In the genomic region with DNA sequence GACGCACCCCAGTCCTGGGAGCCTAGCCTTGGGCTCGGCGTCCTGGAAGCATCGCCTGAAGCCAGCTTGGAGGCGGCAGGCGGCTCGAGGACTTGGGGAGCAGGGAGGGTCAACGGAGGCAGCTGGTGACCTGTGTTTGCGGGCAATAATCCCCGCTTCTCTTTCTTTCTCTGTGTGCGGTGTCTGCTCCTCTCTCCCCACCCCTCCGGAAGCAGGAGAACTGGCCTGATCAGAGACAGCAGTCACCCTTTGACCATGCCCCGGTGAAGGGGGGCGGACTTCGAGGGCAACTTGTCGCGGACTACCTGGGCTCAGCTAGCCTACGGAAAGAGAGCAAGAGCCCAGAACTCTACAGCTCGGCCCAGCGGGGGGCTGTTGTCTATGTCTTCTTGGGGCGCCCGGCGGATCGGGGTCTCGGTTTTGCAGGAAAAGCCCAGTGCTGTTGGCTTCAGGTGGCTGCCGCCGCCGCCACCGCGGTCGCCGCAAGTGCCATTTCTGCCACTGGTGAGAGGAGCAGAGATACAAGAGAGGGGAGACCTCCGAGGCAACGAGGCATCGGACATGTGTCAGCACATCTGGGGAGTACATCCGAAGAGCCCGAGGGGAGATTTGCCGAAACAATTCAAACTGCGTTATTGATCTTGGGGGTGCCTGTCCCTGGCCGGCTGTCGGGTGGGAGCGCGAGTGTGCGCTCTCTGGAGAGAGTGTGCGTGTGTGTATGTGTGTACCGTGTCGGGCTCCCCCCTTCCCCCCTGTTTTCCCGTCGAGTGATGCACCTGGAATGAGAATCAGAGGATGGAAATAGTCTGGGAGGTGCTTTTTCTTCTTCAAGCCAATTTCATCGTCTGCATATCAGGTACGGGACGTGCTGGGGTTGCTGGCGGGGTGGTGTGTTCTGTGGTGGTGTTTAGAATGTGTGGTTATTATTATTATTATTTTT, we compare ENCODE assay signal across 9 mouse cellular contexts. TPM values are rescaled to one million over a fixed set of nuclear protein-coding genes. Genes with fewer than 3 reads are reported as not detected.
DNase-seq lines count a peak whose midpoint lies in the region; ATAC-seq lines count a peak whose summit lies in the region.
"Had no signal": no experiment of that assay in that cellular context is flagged by ENCODE, and none has a peak within 500 bp of the region (broad histone marks: within the 10 kb centered on the region; RNA-seq: fewer than 3 reads in every experiment).

No protein-coding gene starts in this region.

- H3K27me3 ChIP-seq in kidney, embryonic 15.5 days: peaks cover 74% of the 10 kb centered on the region
- peaks cover 44% of the 10 kb centered on the region for H3K27me3 ChIP-seq in forebrain, embryonic 11.5 days (ENCODE audit: control insufficient read depth, insufficient read depth, low read length)
- H3K27me3 ChIP-seq in limb, embryonic 15.5 days: peaks cover 64% of the 10 kb centered on the region
- peaks cover 52% of the 10 kb centered on the region for H3K27me3 ChIP-seq in stomach, embryonic 16.5 days (ENCODE audit: control insufficient read depth, insufficient read depth, low read length)

- 2% methylated on average over 53 of the region's 53 CpGs for WGBS in kidney, embryonic 15.5 days
- 2% methylated on average over 53 of the region's 53 CpGs for WGBS in forebrain, embryonic 11.5 days
- WGBS in limb, embryonic 15.5 days: 2% methylated on average over 53 of the region's 53 CpGs
- WGBS in stomach, embryonic 16.5 days: 2% methylated on average over 52 of the region's 53 CpGs

- peak overlapping the region; percentile 43 for H3K4me3 ChIP-seq in kidney, embryonic 15.5 days (replicated peaks)
- peak overlapping the region; percentile 40 for H3K4me3 ChIP-seq in forebrain, embryonic 11.5 days (ENCODE audit: low read depth, low read length)
- H3K4me3 ChIP-seq in limb, embryonic 15.5 days: peak overlapping the region; percentile 38
- H3K4me3 ChIP-seq in stomach, embryonic 16.5 days (replicated peaks; ENCODE audit: low read length): peak overlapping the region; percentile 42

- no peak for DNase-seq in kidney, adult 18-20 months
- DNase-seq in cerebellum, adult 11-12 months: peak; percentile 77
- peak; percentile 60 for DNase-seq in forebrain, embryonic 11.5 days (ENCODE audit: low spot score)
- DNase-seq in adrenal gland, adult 8-10 months: no peak
- DNase-seq in testis, postnatal 14 days (ENCODE audit: low spot score): no peak

- H3K9ac ChIP-seq in kidney, embryonic 15.5 days: no peak overlapping the region
- peak overlapping the region; percentile 27; the same call in 1 of the 2 replicates for H3K9ac ChIP-seq in forebrain, embryonic 11.5 days (ENCODE audit: low read length)
- H3K9ac ChIP-seq in limb, embryonic 15.5 days: no peak overlapping the region
- no peak overlapping the region for H3K9ac ChIP-seq in stomach, embryonic 16.5 days (ENCODE audit: low read length)

- H3K36me3 ChIP-seq in kidney, embryonic 15.5 days: no peaks in the 10 kb centered on the region
- no peaks in the 10 kb centered on the region for H3K36me3 ChIP-seq in forebrain, embryonic 11.5 days (ENCODE audit: control insufficient read depth, insufficient read depth, low read length)
- no peaks in the 10 kb centered on the region for H3K36me3 ChIP-seq in limb, embryonic 15.5 days
- H3K36me3 ChIP-seq in stomach, embryonic 16.5 days (ENCODE audit: control insufficient read depth, insufficient read depth, low read length): no peaks in the 10 kb centered on the region

- H3K4me2 ChIP-seq in kidney, embryonic 15.5 days: peak overlapping the region; percentile 73
- peak overlapping the region; percentile 94 for H3K4me2 ChIP-seq in forebrain, embryonic 11.5 days (ENCODE audit: low read depth, low read length, severe bottlenecking)
- H3K4me2 ChIP-seq in limb, embryonic 15.5 days: peak overlapping the region; percentile 71
- peak overlapping the region; percentile 60 for H3K4me2 ChIP-seq in stomach, embryonic 16.5 days (ENCODE audit: low read depth, low read length)

- H3K27ac ChIP-seq in kidney, embryonic 15.5 days: no peak overlapping the region
- H3K27ac ChIP-seq in forebrain, embryonic 11.5 days (ENCODE audit: low read depth, low read length): no peak overlapping the region
- no peak overlapping the region for H3K27ac ChIP-seq in limb, embryonic 15.5 days
- no peak overlapping the region for H3K27ac ChIP-seq in stomach, embryonic 16.5 days (ENCODE audit: low read length)

- H3K4me1 ChIP-seq in kidney, embryonic 15.5 days: peaks cover 22% of the 10 kb centered on the region
- peaks cover 12% of the 10 kb centered on the region; the same call in 1 of the 2 replicates for H3K4me1 ChIP-seq in forebrain, embryonic 11.5 days (replicated peaks; ENCODE audit: control insufficient read depth, insufficient read depth, low read length)
- H3K4me1 ChIP-seq in limb, embryonic 15.5 days: peaks cover 20% of the 10 kb centered on the region
- 0 out of 2 replicates have a peak, but pooled peaks cover 8% of the 10 kb centered on the region for H3K4me1 ChIP-seq in stomach, embryonic 16.5 days (ENCODE audit: control insufficient read depth, insufficient read depth, low read length)

- no peaks in the 10 kb centered on the region for H3K9me3 ChIP-seq in kidney, embryonic 15.5 days (replicated peaks)
- no peaks in the 10 kb centered on the region for H3K9me3 ChIP-seq in forebrain, embryonic 11.5 days (ENCODE audit: control insufficient read depth, low read length)
- H3K9me3 ChIP-seq in limb, embryonic 15.5 days: no peaks in the 10 kb centered on the region
- no peaks in the 10 kb centered on the region for H3K9me3 ChIP-seq in stomach, embryonic 16.5 days (replicated peaks; ENCODE audit: control insufficient read depth, low read length)

- no peak for ATAC-seq in kidney, embryonic 15.5 days (replicated peaks; ENCODE audit: low FRiP score)
- ATAC-seq in forebrain, embryonic 11.5 days (replicated peaks; ENCODE audit: low FRiP score): peak; percentile 31; the same call in 1 of the 2 replicates
- ATAC-seq in limb, embryonic 15.5 days (ENCODE audit: insufficient number of reproducible peaks, low FRiP score, low TSS enrichment, low read depth): no peak
- no peak for ATAC-seq in stomach, embryonic 16.5 days (ENCODE audit: insufficient read depth, low FRiP score)

RNA-seq across cellular contexts. Expression of a gene that starts 1.9 kb away (rescaled TPM):
- 0.05 and 0.08 TPM in 2 replicates for polyA plus RNA-seq in kidney, embryonic 15.5 days (2015; fragmentation: Nextera tagmentation; extraction: Ambion mirVana)
- polyA plus RNA-seq in forebrain, embryonic 11.5 days (2014; fragmentation: Nextera tagmentation; extraction: Ambion mirVana): 1.2 and 1.3 TPM in 2 replicates
- 0.84 and 1.2 TPM in 2 replicates for polyA plus RNA-seq in limb, embryonic 15.5 days (2015; fragmentation: Nextera tagmentation; extraction: Ambion mirVana)
- 0.13 and 0.31 TPM in 2 replicates for polyA plus RNA-seq in stomach, embryonic 16.5 days (2015; fragmentation: Nextera tagmentation; extraction: Ambion mirVana)
- under 1 TPM in 2 of 4 experiments, not detected in 2; 0.17 to 0.40 TPM for total RNA-seq in adrenal gland, adult 8-10 months (2022)
- polyA plus RNA-seq: spleen, adult 2 months had no signal

Comparison
In these comparisons a context has a peak if more than half of its experiments do, and no peak if none do; other contexts are left out.
1. DNase-seq: peak in cerebellum, adult 11-12 months (single experiment) and forebrain, embryonic 11.5 days (single experiment); none in kidney, adult 18-20 months (single experiment), adrenal gland, adult 8-10 months (single experiment) and testis, postnatal 14 days (single experiment).
2. Peak in every context shown above with its lines, with median percentiles within 50 percentile points of each other: H3K4me2 ChIP-seq and H3K4me3 ChIP-seq.